Mouse (Mus musculus) limb, embryonic 11.5 days (tissue): Measurements from ENCODE around the gene Nacc2. TPM values are rescaled to one million over a fixed set of nuclear protein-coding genes. Genes with fewer than 3 reads are reported as not detected.

Experiments
- ATAC-seq: fragments of 200-750 bp; cut with Nextera tagmentation; 2 replicates; pipeline ENCODE4 v1.8.0; 2017; ENCODE audit warnings: low read depth; ENCODE audit not compliant: insufficient number of reproducible peaks, low FRiP score, low TSS enrichment
- DNase-seq: peaks from one replicate; pipeline ENCODE4 v3.0.0-alpha.2; 2015; ENCODE audit warnings: low spot score
- H3K27ac ChIP-seq: fragments of 300-500 bp; sonication (generic); replicated peaks from 2 replicates; pipeline ENCODE4 v1.5.1; 2014; ENCODE audit warnings: low read depth, mild to moderate bottlenecking, low read length
- H3K27me3 ChIP-seq: fragments of 300-500 bp; sonication (generic); 2 replicates; pipeline ENCODE4 v1.6.1; 2014; ENCODE audit warnings: mild to moderate bottlenecking, low read length, mixed read lengths; ENCODE audit not compliant: control insufficient read depth, insufficient read depth
- H3K36me3 ChIP-seq: fragments of 300-500 bp; sonication (generic); 2 replicates; pipeline ENCODE4 v1.6.1; 2014; ENCODE audit warnings: mild to moderate bottlenecking, low read length, moderate library complexity, mixed read lengths; ENCODE audit not compliant: control insufficient read depth, insufficient read depth
- H3K4me1 ChIP-seq: fragments of 300-500 bp; sonication (generic); 2 replicates; pipeline ENCODE4 v1.6.1; 2014; ENCODE audit warnings: low read length, mixed read lengths; ENCODE audit not compliant: control insufficient read depth, insufficient read depth
- H3K4me2 ChIP-seq: fragments of 300-500 bp; sonication (generic); 2 replicates; pipeline ENCODE4 v1.6.1; 2014; ENCODE audit warnings: low read depth, mild to moderate bottlenecking, moderate library complexity; ENCODE audit not compliant: severe bottlenecking
- H3K4me3 ChIP-seq: fragments of 300-500 bp; sonication (generic); 2 replicates; pipeline ENCODE4 v1.5.1; 2014; ENCODE audit warnings: low read depth, low read length
- H3K9ac ChIP-seq: fragments of 300-500 bp; sonication (generic); 2 replicates; pipeline ENCODE4 v1.6.1; 2014; ENCODE audit warnings: mild to moderate bottlenecking, low read length
- H3K9me3 ChIP-seq: fragments of 300-500 bp; sonication (generic); 2 replicates; pipeline ENCODE4 v1.6.1; 2016; ENCODE audit warnings: low read length; ENCODE audit not compliant: control insufficient read depth
- WGBS: fragments of 180-500 bp; shearing (Covaris S2); extraction: QIAGEN DNeasy Blood & Tissue Kit; methylation state at CpG from one replicate; pipeline ENCODE4 v1.1.7; 2014; 5-methylcytosine and 5-hydroxymethylcytosine counted together
- polyA plus RNA-seq: library from polyadenylated mRNA; unstranded; fragments of >200 nt; fragmentation: Nextera tagmentation; extraction: Ambion mirVana; gene quantifications from 2 replicates; pipeline ENCODE4 v1.2.1, GENCODE M21; 2014

The Nacc2 gene
- polyA plus RNA-seq, 1 experiment from 2014 or later = 4.0 TPM

DNA sequence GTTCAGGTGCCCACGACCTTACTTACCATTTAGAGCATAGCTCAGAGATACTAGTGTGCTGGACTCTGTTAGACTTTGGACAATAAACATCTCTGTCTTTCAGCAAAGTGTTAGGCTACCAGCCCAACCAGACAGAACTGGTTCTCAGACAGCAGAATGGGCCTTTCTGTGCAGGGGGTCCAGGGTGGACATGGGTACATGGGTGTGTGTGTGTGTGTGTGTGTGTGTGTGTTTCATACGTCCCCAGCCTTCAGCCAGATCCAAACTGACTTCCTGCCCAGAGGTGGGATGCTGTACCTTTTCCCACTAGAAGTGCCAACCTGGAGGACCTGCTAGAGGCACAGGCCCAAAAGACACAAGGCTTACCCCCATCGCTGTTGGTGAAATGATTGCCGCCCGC is 23.8 kb downstream of the Nacc2 start:
- H3K36me3 ChIP-seq = no peaks in the 10 kb centered on the region
- H3K4me2 ChIP-seq = no peak overlapping the region
- H3K4me3 ChIP-seq = no peak overlapping the region
- H3K4me1 ChIP-seq = no peaks in the 10 kb centered on the region
- H3K27ac ChIP-seq = no peak overlapping the region
- ATAC-seq = no peak
- no peaks in the 10 kb centered on the region for H3K9me3 ChIP-seq
- DNase-seq = no peak
- H3K9ac ChIP-seq = no peak overlapping the region
- H3K27me3 ChIP-seq = no peaks in the 10 kb centered on the region
- WGBS = 91% methylated on average over 5 of the region's 5 CpGs

DNA sequence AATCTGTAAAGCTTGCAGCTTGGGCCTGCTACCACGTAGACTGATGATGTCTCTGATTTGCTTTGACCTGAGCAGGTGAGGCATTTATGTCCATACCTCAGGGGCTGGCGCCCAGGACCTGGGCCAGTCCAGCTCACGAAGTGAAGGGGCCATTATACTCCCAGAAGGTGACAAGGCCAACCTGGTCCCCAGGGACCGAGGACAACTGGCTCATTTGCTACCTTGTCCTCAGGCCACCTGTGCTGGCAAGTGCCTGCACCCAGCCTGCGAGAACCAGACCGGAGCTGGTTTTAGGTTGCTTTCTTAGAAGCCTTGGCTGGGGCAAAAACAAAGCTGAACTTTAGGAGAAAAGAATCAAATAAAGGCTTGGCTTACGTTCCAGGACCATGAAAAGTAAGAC is 29.1 kb downstream of the Nacc2 start:
- H3K4me3 ChIP-seq = no peak overlapping the region
- ATAC-seq = no peak
- peaks cover 21% of the 10 kb centered on the region; the same call in 1 of the 2 replicates for H3K27me3 ChIP-seq
- H3K27ac ChIP-seq = no peak overlapping the region
- no peaks in the 10 kb centered on the region for H3K9me3 ChIP-seq
- H3K4me2 ChIP-seq = no peak overlapping the region
- H3K9ac ChIP-seq = no peak overlapping the region
- H3K4me1 ChIP-seq = no peaks in the 10 kb centered on the region
- no peak for DNase-seq
- no peaks in the 10 kb centered on the region for H3K36me3 ChIP-seq
- WGBS = 77% methylated on average over 7 of the region's 7 CpGs

DNA sequence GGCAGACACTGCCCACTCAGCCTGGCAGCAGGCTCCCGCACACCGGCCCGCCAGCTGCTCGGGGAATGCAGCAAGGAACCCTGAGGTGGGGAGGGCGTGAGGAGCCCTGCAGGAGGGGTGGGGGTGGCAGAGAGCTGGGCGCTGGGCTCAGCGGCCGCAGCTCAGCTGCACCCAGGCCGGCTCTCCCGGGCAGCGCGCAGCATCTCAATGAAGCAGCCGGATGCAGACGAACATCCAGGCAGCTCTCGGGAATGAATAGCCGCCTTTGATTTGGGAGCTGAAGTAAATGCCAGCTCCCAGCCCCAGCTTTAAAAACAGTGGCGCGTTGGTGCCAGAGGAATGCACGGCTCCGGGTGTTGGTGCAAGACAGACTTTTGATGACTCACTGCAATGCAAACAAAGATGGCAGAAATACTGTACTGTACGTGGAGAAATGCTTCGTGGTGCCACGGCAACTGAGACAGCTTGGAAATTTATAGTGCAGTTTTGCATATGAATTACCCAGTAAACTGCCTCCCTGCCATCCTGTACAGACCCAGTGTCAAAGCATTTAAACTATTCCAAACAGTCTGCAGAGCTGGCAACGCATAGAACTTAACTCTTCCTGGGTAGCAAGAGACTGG is 31.1 kb downstream of the Nacc2 start:
- 1% methylated on average over 22 of the region's 24 CpGs for WGBS
- H3K9ac ChIP-seq = peak overlapping the region; percentile 82
- H3K4me1 ChIP-seq = no peaks in the 10 kb centered on the region
- peak overlapping the region; percentile 65 for H3K4me3 ChIP-seq
- ATAC-seq (peak; percentile 36; the same call in 1 of the 2 replicates), DNase-seq (peak; percentile 66)
- 0 out of 2 replicates have a peak overlapping the region, but pooled peaks have one; percentile 36 for H3K27ac ChIP-seq
- H3K36me3 ChIP-seq = no peaks in the 10 kb centered on the region
- no peaks in the 10 kb centered on the region for H3K9me3 ChIP-seq
- H3K27me3 ChIP-seq = peaks cover 21% of the 10 kb centered on the region; the same call in 1 of the 2 replicates
- peak overlapping the region; percentile 99 for H3K4me2 ChIP-seq

DNA sequence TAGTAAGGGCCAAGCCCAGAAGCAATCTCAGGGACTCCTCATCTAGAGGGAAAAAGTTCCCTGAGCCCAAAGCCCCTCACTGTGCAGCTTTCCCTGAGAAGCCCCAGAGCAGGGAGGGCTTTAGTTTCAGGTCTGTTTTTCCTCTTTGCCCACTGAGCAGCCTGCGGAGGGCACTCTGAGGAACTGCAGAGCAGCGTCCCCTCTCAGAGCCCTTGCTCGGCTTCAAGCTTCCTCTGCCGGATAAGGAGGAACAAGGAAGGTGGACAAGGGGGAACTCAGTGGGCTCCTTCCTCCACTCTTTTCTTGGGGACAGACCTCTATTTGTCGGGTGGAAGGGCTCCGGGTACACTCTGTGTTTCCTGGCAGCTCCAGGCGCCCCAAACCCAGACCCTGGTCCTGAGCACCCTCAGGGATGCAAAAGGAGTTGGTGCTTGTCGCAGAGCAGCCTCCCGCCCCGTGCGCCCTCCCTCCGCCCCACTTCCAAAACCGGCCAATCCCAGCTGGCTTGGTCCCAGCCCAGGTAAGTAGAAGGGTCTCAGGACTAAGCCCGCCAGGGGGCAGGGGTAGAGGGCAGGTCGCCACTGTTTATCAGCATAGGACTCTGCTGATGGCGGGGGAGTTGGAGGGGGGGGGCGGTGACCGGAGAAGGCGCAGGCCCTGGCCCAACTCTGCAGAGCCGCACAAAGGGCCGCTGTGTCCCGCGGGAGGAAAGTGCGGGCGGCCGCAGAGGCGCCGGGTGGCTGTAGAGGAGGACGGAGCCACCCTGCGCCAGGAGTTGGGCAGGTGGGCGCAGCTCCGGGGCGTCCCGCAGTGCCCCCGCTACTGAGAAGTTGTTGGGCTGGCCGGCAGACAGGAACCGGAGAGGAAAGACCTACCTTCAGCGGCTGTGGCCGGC is 31.9 kb downstream of the Nacc2 start:
- peaks cover 21% of the 10 kb centered on the region; the same call in 1 of the 2 replicates for H3K27me3 ChIP-seq

DNA sequence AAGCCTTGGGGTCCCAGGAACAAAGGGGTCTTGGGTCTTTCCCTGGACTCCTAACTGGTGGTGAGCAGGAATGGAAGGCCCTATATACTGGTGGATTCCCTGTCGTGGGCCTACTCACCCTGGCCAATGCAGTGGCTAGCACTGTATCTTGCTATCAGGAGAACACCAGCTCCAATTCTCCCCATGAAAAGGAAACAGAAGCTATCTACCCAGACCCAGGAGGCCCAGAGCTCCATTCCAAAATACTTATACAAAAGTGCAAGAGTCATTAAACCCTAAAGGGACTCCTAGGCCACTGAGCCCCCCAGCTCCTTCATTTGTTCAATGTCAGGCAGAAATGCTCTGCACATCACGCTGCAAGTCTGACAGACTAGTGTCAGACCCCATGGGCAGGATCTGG is 34.0 kb downstream of the Nacc2 start:
- Histone ChIP-seq H3K9me3 (no peaks in the 10 kb centered on the region), H3K4me1 (no peaks in the 10 kb centered on the region), H3K9ac (no peak overlapping the region), H3K27me3 (peaks cover 21% of the 10 kb centered on the region; the same call in 1 of the 2 replicates), H3K27ac (no peak overlapping the region), H3K36me3 (no peaks in the 10 kb centered on the region), H3K4me2 (no peak overlapping the region), H3K4me3 (no peak overlapping the region)
- DNase-seq = no peak
- ATAC-seq = no peak
- WGBS = 83% methylated on average over 2 of the region's 2 CpGs

More for the DNA sequence above, 31.9 kb downstream of the Nacc2 start:
- under 1% methylated on average over 38 of the region's 39 CpGs for WGBS
- Histone ChIP-seq H3K4me1 (no peaks in the 10 kb centered on the region), H3K4me2 (peak overlapping the region; percentile 99), H3K4me3 (peak overlapping the region; percentile 65), H3K36me3 (no peaks in the 10 kb centered on the region), H3K9ac (peak overlapping the region; percentile 82), H3K9me3 (no peaks in the 10 kb centered on the region), H3K27ac (peak overlapping the region; percentile 36; the same call in 1 of the 2 replicates)
- ATAC-seq (peak; percentile 71), DNase-seq (peak; percentile 77)

DNA sequence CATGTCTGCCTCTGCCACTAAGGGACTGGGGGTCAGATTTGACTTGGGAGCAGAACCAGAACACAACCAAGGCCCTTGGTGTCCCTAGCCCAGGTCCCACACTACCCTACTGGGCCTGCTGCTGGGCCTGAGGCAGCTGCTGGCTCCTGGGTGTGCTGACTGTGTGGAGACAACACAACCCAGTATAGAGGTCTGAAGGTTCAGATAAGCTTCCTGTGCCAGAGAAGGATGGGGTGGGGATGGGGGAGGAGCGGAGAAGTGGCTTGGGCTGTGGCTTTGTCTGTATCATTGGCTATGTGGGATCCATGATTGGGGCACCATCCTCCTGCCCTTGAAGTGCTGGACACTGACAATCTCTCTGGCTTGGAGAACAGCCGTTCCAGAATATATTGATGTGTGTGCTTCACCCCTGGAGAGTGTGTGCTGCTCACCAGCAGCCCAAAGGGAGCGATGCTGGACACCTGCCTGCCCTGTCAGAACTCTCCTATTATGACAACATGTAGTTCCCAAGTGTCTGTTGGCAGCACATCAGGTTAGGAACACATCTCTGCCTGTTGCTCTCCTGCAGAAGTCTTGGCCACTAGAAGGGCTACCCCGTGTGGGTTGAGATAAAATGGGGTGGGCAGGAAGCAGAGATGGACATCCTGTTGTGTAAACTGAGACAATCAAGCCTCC is 36.0 kb downstream of the Nacc2 start:
- H3K27me3 ChIP-seq = peaks cover 9% of the 10 kb centered on the region; the same call in 1 of the 2 replicates
- no peak overlapping the region for H3K9ac ChIP-seq

DNA sequence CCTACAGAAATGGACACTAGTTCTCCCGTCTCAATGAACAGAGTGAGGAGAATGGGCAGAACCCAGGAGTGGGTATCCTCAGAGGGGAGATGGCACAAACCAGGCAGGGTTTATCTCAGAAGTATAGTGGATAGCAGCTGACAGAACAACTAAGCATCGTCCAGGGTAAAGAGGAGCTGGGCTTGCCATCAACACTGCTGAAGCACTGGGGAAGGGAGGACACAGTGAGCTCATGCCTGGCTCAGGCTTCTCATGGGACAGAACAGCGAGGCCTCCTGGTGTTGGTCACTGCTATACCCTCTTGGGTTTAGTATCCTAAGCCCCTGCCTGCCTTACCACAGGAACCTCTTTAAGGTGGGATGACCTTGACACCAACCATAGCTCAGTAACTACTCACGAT is 36.5 kb downstream of the Nacc2 start:
- Histone ChIP-seq H3K27ac (no peak overlapping the region), H3K4me2 (no peak overlapping the region), H3K4me1 (no peaks in the 10 kb centered on the region), H3K36me3 (no peaks in the 10 kb centered on the region), H3K4me3 (no peak overlapping the region), H3K27me3 (peaks cover 9% of the 10 kb centered on the region; the same call in 1 of the 2 replicates), H3K9ac (no peak overlapping the region), H3K9me3 (no peaks in the 10 kb centered on the region)
- DNase-seq (no peak), ATAC-seq (no peak)
- 82% methylated on average over 4 of the region's 4 CpGs for WGBS

More for the DNA sequence above, 36.0 kb downstream of the Nacc2 start:
- H3K4me1 ChIP-seq = no peaks in the 10 kb centered on the region
- H3K4me2 ChIP-seq = no peak overlapping the region
- ATAC-seq (no peak), DNase-seq (no peak)
- H3K4me3 ChIP-seq = no peak overlapping the region
- WGBS = 83% methylated on average over 4 of the region's 4 CpGs
- H3K9me3 ChIP-seq = no peaks in the 10 kb centered on the region
- H3K36me3 ChIP-seq = no peaks in the 10 kb centered on the region
- no peak overlapping the region for H3K27ac ChIP-seq

DNA sequence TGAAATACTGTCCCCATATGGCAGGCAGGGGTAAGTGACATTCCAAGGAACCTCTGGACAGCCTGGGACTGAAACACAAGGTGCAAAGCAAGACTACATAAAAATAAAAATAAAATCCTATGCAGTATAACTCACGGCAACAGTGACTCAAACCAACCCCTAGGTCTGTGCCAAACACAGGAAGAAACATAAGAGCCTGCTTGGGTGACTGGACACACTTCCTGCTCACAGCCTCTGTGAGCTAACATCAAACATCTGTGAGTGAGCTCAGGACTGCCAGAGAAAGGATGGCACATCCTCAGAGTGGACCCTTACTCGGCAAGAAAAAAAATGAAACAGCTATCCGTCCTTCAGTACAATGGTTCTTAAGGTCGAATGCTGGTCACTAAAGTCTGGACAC is 40.1 kb downstream of the Nacc2 start:
- 68% methylated on average over 4 of the region's 4 CpGs for WGBS
- Histone ChIP-seq H3K27me3 (no peaks in the 10 kb centered on the region), H3K9ac (no peak overlapping the region), H3K9me3 (no peaks in the 10 kb centered on the region), H3K4me2 (no peak overlapping the region), H3K36me3 (no peaks in the 10 kb centered on the region), H3K4me1 (no peaks in the 10 kb centered on the region), H3K27ac (no peak overlapping the region), H3K4me3 (no peak overlapping the region)
- ATAC-seq = no peak
- DNase-seq = no peak
